Mouse (Mus musculus) forebrain, embryonic 11.5 days (tissue): ENCODE results near the gene Gys2. TPM values are rescaled to one million over a fixed set of nuclear protein-coding genes. Genes with fewer than 3 reads are reported as not detected.
"Not testable (repeated sequence)": the region's sequence is repeated elsewhere in the genome, so short reads cannot be mapped to it uniquely, and the experiment has no call there.

ENCODE experiments used
- ATAC-seq: fragments of 200-750 bp; cut with Nextera tagmentation; replicated peaks from 2 replicates; pipeline ENCODE4 v1.8.0; 2017; ENCODE audit warnings: moderate TSS enrichment; ENCODE audit not compliant: low FRiP score
- DNase-seq: peaks from one replicate; pipeline ENCODE4 v3.0.0-alpha.2; 2017; ENCODE audit warnings: low spot score
- H3K27ac ChIP-seq: fragments of 300-500 bp; sonication (generic); 2 replicates; pipeline ENCODE4 v1.5.1; 2014; ENCODE audit warnings: low read depth, low read length
- H3K27me3 ChIP-seq: fragments of 300-500 bp; sonication (generic); 2 replicates; pipeline ENCODE4 v1.6.1; 2014; ENCODE audit warnings: mild to moderate bottlenecking, low read length, mixed read lengths; ENCODE audit not compliant: control insufficient read depth, insufficient read depth
- H3K36me3 ChIP-seq: fragments of 300-500 bp; sonication (generic); 2 replicates; pipeline ENCODE4 v1.6.1; 2014; ENCODE audit warnings: mild to moderate bottlenecking, low read length, moderate library complexity, mixed read lengths; ENCODE audit not compliant: control insufficient read depth, insufficient read depth
- H3K4me1 ChIP-seq: fragments of 300-500 bp; sonication (generic); replicated peaks from 2 replicates; pipeline ENCODE4 v1.6.1; 2014; ENCODE audit warnings: low read length, mixed read lengths; ENCODE audit not compliant: control insufficient read depth, insufficient read depth
- H3K4me2 ChIP-seq: fragments of 300-500 bp; sonication (generic); 2 replicates; pipeline ENCODE4 v1.6.1; 2014; ENCODE audit warnings: low read depth, mild to moderate bottlenecking, low read length, moderate library complexity, mixed read lengths; ENCODE audit not compliant: severe bottlenecking
- H3K4me3 ChIP-seq: fragments of 300-500 bp; sonication (generic); 2 replicates; pipeline ENCODE4 v1.5.1; 2014; ENCODE audit warnings: low read depth, low read length
- H3K9ac ChIP-seq: fragments of 300-500 bp; sonication (generic); 2 replicates; pipeline ENCODE4 v1.6.1; 2014; ENCODE audit warnings: low read length
- H3K9me3 ChIP-seq: fragments of 300-500 bp; sonication (generic); 2 replicates; pipeline ENCODE4 v1.6.1; 2016; ENCODE audit warnings: low read length, mixed read lengths; ENCODE audit not compliant: control insufficient read depth
- WGBS: fragments of 180-500 bp; shearing (Covaris S2); extraction: QIAGEN DNeasy Blood & Tissue Kit; methylation state at CpG from one replicate; pipeline ENCODE4 v1.1.7; 2014; 5-methylcytosine and 5-hydroxymethylcytosine counted together
- polyA plus RNA-seq: library from polyadenylated mRNA; unstranded; fragments of >200 nt; fragmentation: Nextera tagmentation; extraction: Ambion mirVana; gene quantifications from 2 replicates; pipeline ENCODE4 v1.2.1, GENCODE M21; 2014

Gys2 gene
- polyA plus RNA-seq = not detected in 2 replicates

DNA sequence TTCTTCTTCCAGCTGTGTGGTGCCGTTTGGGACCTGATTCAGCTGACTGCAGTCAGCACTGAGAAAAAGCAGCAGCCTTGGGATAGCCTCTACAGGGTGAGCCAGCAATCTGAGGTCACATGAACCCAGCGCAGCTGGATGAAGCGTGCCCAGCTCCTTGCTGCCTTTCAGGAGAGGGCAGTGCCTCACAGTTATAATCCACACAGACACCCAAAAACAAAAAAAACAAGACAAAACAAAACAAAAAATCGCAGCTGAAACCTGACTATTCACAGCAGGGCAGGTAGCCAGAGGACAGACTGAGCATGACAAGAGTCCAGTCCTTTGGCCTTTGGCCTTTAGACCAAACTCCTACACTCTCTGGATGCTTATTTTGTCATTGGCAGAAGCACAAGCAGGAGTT is at the start of gene Gys2:
Gys2 (minus strand) TSS at position 309 of the 403 bp plus-strand sequence.
- Histone ChIP-seq H3K27ac (no peak within 1 kb of the TSS), H3K9me3 (no peaks in the 10 kb centered on the region), H3K4me1 (no peaks in the 10 kb centered on the region), H3K4me2 (no peak within 1 kb of the TSS), H3K36me3 (no peaks in the 10 kb centered on the region), H3K27me3 (no peaks in the 10 kb centered on the region), H3K4me3 (no peak within 1 kb of the TSS), H3K9ac (no peak within 1 kb of the TSS)
- ATAC-seq (no peak), DNase-seq (no peak)
- WGBS = 70% methylated on average over 4 of the region's 4 CpGs

GRCm38 (mm10) chr6:142521591-142522110 is 48.7 kb upstream of the Gys2 start:
- Histone ChIP-seq H3K4me3 (no peak overlapping the region), H3K27ac (no peak overlapping the region), H3K4me1 (no peaks in the 10 kb centered on the region), H3K4me2 (no peak overlapping the region), H3K9ac (no peak overlapping the region), H3K36me3 (no peaks in the 10 kb centered on the region), H3K27me3 (no peaks in the 10 kb centered on the region), H3K9me3 (no peaks in the 10 kb centered on the region)
- DNase-seq = no peak
- ATAC-seq = no peak
- WGBS = 88% methylated on average over 12 of the region's 12 CpGs

GRCm38 (mm10) chr6:142519110-142519509 is 46.2 kb upstream of the Gys2 start:
- ATAC-seq (peak; percentile 59), DNase-seq (no peak)
- WGBS = 16% methylated on average over 6 of the region's 6 CpGs
- no peak overlapping the region for H3K9ac ChIP-seq
- no peaks in the 10 kb centered on the region for H3K9me3 ChIP-seq
- no peak overlapping the region for H3K27ac ChIP-seq
- 0 out of 2 replicates have a peak, but pooled peaks cover 2% of the 10 kb centered on the region for H3K4me1 ChIP-seq
- H3K4me2 ChIP-seq = no peak overlapping the region
- H3K27me3 ChIP-seq = no peaks in the 10 kb centered on the region
- no peak overlapping the region for H3K4me3 ChIP-seq
- no peaks in the 10 kb centered on the region for H3K36me3 ChIP-seq

GRCm38 (mm10) chr6:142515379-142515778 is 42.5 kb upstream of the Gys2 start:
- WGBS = 76% methylated on average over 8 of the region's 9 CpGs
- not testable (repeated sequence) for H3K4me2 ChIP-seq, H3K27me3 ChIP-seq

GRCm38 (mm10) chr6:142514912-142515311 is 42.0 kb upstream of the Gys2 start:
- Histone ChIP-seq H3K9ac (no peak overlapping the region), H3K36me3 (no peaks in the 10 kb centered on the region), H3K4me2 (no peak overlapping the region), H3K4me1 (peaks cover 2% of the 10 kb centered on the region; the same call in 1 of the 2 replicates), H3K4me3 (no peak overlapping the region), H3K27me3 (no peaks in the 10 kb centered on the region), H3K27ac (no peak overlapping the region), H3K9me3 (no peaks in the 10 kb centered on the region)
- DNase-seq = peak; percentile 82
- 2% methylated on average over 10 of the region's 10 CpGs for WGBS
- no peak for ATAC-seq

More at GRCm38 (mm10) chr6:142515379-142515778, 42.5 kb upstream of the Gys2 start:
- ATAC-seq, H3K4me1 ChIP-seq, H3K36me3 ChIP-seq, H3K9ac ChIP-seq, H3K9me3 ChIP-seq, H3K27ac ChIP-seq, H3K4me3 ChIP-seq: not testable (repeated sequence)
- peak; percentile 39 for DNase-seq

DNA sequence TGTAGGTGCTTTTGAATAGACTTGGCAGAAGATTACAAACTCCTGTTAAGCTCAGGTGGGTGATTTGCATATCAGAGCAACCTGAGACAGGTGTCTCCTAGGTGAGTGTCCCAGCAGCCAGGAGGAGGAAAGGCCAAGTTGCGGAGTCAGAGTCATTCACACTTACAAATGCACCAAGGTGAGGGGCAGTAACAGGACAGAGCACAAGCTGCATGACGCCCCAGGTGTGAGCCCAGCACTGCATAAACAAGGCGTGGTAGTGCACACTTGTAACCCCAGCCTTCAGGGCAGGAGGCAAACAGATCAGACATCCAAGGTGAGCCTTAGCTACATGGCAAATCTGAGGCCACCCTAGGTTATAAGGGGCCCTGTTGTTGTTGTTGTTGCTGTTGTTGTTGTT is 40.0 kb upstream of the Gys2 start:
- H3K36me3 ChIP-seq = no peaks in the 10 kb centered on the region
- no peak overlapping the region for H3K27ac ChIP-seq
- no peak overlapping the region for H3K4me3 ChIP-seq
- H3K4me2 ChIP-seq = no peak overlapping the region
- no peak overlapping the region for H3K9ac ChIP-seq
- 58% methylated on average over 3 of the region's 3 CpGs for WGBS
- H3K4me1 ChIP-seq = peaks cover 2% of the 10 kb centered on the region; the same call in 1 of the 2 replicates
- no peaks in the 10 kb centered on the region for H3K9me3 ChIP-seq
- DNase-seq (peak; percentile 42), ATAC-seq (no peak)
- peaks cover 2% of the 10 kb centered on the region; the same call in 1 of the 2 replicates for H3K27me3 ChIP-seq

- ATAC-seq (no peak), DNase-seq (peak; percentile 46)
- Histone ChIP-seq H3K4me3 (no peak overlapping the region), H3K27me3 (peaks cover 2% of the 10 kb centered on the region; the same call in 1 of the 2 replicates), H3K27ac (no peak overlapping the region), H3K4me2 (no peak overlapping the region), H3K9me3 (no peaks in the 10 kb centered on the region), H3K4me1 (peaks cover 2% of the 10 kb centered on the region; the same call in 1 of the 2 replicates), H3K36me3 (no peaks in the 10 kb centered on the region), H3K9ac (no peak overlapping the region)
- 20% methylated on average over 12 of the region's 12 CpGs for WGBS
Observed at GRCm38 (mm10) chr6:142511516-142512135, 38.7 kb upstream of the Gys2 start.

DNA sequence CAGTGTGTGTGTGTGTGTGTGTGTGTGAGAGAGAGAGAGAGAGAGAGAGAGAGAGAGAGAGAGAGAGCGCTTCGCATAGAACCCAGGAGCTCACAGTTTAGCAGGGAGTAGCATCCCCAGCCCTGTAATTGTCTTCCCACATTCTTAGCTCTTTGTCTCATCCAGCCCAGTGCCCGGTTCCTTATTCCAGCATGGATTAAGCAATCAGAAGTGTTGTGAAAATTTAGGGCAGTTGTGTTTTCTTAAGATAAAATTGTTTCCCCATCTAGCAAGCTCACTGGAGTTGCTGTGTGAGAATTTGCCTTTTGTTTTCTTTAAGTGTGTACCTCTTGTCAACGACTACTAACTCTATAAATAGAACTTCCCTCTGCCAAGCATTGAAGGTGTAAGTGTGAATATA is 35.8 kb upstream of the Gys2 start:
- Histone ChIP-seq H3K36me3 (no peaks in the 10 kb centered on the region), H3K4me3 (no peak overlapping the region), H3K27me3 (peaks cover 2% of the 10 kb centered on the region; the same call in 1 of the 2 replicates), H3K27ac (no peak overlapping the region), H3K4me2 (no peak overlapping the region), H3K9me3 (no peaks in the 10 kb centered on the region), H3K9ac (peak overlapping the region; percentile 51; the same call in 1 of the 2 replicates), H3K4me1 (no peaks in the 10 kb centered on the region; the same call in 1 of the 2 replicates)
- DNase-seq = no peak
- WGBS = 16% methylated on average over 4 of the region's 4 CpGs
- no peak for ATAC-seq
